Mouse (Mus musculus): ENCODE results near the gene Mvb12b.
A peak's percentile ranks its signal among the peaks of the same experiment; 100 is the strongest.

Mvb12b gene

DNA sequence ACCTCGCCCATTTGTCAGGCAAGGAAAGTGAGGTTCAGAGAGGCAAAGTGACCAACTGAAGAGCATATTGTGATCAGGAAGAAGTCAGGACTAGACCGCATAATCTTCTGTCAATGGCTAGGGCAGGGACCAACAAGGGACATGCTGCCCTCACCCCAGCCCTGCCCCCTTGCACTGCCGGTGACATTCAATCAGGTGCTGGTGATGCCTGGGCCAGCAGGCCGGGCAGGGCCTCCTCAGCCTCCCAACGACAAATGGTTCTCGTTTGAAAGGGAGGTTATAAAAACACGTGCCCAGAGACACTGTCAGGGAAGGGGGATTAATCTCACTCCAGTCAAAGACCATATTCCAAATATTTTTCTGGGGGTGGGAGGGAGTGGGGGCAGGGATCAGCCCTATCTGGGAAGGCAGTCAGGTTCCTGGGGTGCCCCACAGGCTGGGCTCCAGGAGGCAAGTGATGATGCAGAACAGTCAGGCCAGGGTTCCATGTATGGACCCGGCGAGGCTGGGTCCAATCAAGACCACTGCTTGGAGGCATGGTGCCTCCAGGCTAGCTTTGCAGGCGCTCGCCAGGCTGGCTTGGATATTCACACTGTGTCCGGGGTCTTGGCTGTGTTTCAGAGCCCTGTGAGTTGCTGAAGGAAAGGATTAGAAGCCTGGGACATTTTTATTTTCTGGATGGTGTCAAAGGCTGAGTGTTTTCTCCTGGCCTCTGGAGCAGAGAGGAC lies 168.2 kb downstream of the Mvb12b start:
- no peak for DNase-seq

DNA sequence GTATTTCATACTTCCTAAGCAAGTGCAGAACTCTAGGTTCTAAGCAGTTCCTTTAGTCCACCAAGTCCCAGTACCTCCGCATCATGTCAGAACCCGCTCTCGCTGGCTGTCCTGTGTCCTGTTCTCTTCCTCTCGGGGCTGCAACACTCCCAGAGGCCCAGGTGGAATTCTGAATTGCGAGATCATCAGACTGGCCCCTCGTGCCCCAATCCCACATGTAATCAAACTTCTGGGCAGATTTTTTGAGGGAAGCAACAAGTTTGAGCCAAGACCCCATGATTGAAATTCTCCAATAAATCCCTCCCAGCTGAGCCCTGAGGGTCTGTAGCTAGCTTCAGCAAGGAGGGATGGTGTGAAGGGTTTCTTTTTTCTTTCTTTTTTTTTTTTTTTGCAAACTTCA lies 169.2 kb downstream of the Mvb12b start:
- no peak for DNase-seq

DNA sequence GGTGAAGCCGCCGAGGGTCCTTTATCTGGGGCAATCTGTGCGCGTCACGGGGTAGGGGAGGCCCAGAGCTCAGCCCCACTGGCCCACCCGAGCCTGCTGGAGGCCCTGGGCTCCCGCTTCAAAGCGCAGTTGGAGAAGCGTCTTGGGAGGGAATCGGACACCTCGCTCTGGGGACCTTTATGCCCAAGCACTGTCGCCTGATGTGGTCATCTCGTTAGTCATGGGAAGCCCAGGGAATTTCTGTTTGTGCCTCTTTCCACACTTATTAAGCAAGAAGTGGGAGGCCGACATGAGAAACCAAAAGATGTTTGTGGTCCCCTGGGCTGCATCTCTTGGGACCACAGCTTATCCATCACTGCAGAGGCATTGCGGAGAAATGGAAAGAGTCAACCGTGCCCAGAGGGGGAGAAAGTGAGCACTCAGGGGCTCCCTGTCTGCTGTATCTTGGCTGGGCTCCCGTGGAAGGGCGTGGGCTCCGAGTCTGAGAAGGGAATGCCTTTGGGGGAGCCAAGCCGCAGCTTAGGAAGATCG lies 169.9 kb downstream of the Mvb12b start:
- no peak for DNase-seq

DNA sequence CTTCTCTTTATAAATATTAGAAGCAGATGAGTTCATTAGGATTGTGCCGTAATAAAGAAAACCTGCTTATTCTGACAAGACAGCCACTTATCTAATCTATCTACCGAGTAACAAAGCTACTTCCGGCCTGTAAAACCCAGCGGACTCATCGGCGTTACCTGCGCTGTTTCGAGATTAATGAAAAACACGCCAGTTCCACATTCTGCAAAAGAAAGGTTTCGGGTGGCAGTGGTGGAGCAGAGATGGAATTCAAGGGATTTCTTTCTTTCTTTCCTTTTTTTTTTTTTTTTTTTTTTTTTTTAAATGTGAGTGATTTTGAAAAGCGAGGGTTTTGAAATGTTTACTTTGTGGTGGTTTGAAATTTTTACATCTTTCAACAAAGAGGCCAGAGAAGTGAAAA lies 170.4 kb downstream of the Mvb12b start:
- DNase-seq: no peak

- DNase-seq: no peak
Observed at GRCm38 (mm10) chr2:33716878-33717277, 170.9 kb downstream of the Mvb12b start.

DNA sequence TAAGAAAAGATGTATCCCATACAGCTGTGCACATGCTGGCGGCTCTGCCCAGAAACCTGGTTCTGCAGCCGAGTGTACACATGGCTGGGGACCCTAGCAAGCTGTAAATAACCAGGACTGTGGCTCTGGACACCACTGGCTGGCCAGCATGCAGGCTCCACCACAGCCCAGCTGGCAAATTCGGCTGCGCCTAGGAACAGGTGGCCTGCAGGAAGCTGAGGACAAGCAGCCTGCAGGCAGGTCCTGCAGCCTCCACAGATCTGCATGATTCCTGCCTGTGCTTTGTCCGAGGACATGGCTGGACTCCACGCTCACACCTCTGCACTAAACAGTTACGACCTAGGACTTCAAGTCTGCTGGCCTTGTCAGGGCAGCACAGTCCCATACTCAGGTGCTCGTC lies 172.8 kb downstream of the Mvb12b start:
- no peak for DNase-seq

GRCm38 (mm10) chr2:33713580-33714260 lies 174.0 kb downstream of the Mvb12b start:
- DNase-seq: no peak

- no peak for DNase-seq
Observed at GRCm38 (mm10) chr2:33712811-33713210, 174.9 kb downstream of the Mvb12b start.

DNA sequence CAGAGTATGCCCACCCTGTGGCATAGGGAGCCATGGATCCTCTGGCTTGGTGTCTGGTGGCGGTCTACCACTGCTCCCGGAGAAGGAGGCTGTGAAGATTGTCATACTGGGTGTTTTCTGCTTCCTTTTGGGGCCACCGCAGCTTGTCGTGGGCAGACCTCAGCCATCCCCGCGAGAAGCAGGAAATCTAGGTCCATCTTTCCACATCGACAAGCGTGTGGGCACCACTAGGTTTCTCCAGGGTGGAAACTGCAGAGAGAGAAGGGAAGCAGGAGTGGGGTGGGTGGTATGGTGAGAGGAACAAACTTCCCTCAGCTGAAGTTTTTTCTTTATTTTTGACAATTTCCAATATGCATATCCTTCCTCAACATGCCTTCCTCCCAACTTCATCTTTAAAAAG lies 178.9 kb downstream of the Mvb12b start:
- DNase-seq: no peak

DNA sequence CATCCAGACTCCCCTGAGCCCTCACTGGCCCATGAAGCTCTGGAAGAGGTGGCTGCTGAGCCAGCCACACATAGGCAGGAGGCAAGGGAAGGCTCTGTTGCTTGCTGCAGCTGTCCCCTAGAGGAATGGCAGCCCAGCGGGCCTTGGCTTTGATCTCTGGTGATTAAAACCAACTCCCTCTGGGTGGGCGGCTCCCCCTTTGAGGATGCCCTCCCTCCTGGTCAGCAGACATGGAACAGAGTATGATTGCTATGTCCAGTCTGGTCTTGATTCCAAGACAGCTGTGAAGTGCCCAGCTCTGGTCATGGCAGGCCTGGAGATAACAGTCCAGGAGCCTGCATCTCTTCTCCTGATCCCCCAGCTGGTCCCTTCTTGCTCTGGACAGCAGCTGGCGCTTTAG lies 179.7 kb downstream of the Mvb12b start:
- DNase-seq: no peak

DNA sequence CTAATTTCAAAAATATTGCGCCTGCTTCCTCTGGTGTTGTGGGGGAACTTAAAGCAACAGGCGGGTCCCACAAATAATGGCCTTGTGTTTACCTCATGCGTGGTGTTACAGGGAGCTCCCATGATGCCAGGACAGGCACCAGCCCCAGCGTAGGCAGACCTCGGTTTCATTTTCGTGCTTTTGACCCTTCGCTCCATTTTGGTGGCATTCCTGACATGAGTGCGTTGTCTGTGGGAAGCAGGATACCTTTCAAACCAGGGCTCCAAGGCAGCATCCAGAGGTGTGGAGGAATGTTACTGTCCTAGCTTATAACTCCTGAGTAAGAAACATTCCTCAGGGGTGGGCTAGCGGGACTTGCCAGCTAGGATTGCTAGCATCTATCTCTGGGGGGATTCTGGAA lies 181.3 kb downstream of the Mvb12b start:
- no peak for DNase-seq

DNA sequence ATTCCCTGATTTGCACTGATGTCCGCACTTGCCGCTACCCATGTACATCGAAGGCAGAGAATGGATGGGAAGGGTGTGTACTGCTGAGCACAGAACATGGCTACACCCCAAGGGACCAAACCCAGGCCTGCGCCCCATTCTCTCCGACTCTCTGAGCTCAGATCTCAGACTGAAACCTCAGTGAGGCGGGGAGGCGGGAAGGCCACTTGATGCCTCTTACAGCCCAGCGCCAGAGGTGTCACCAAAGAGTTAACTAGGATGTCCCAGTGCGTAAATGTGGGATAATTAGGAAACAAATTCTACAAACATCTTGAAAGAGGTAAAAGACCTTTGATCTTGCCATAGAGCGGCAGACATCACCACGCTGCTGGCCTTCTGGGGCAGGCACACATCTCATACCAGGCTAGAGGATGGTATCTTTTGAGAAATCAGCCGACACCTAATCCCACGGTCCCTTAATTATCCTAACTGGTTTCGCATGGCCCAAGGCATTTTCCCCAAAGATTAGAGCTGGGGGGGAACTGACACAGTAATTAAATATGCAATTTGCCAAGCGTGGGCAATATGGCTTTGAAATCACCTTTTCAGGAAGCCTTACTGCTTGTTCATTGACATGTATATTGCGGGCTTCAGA lies 181.9 kb downstream of the Mvb12b start:
- no peak for DNase-seq

GRCm38 (mm10) chr2:33703286-33703685 lies 184.5 kb downstream of the Mvb12b start:
- DNase-seq: no peak

DNA sequence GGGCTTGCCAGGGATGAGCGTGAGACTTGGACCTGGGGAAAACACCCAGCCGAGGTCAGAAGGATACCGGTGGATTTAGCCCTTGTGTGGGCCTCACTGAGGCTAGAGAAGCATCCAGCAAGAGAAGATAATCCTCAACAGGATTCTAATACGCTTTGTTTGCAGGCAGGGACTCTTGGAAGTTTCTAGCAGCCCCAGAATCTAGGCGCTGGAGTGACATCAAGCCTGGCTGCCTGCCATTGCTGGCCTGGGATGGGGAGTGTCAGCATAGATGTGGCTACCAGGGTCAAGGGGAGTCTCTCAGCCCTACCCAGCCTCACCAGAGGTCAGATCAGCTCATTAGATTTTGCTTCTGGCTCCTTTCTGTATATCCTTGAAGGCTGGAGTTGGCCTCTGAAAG lies 185.0 kb downstream of the Mvb12b start:
- DNase-seq: no peak

DNA sequence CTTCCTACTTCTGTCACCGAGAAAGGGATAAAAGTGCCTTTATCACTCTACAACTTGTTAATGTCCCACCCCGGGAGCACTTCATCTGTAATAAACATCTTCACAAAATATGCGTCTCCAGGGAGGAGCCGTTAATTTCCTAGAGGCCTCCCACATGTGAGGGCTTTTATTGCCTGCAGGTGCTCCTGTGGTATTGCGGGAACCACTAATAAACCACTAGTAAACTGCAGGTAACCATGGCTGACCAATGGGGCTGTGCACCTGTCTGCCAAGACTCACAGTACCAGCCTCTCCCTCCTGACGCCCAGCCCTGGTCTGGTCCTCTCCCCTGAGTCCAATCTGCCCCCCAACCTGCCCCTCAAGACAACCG lies 186.3 kb downstream of the Mvb12b start:
- no peak for DNase-seq

DNA sequence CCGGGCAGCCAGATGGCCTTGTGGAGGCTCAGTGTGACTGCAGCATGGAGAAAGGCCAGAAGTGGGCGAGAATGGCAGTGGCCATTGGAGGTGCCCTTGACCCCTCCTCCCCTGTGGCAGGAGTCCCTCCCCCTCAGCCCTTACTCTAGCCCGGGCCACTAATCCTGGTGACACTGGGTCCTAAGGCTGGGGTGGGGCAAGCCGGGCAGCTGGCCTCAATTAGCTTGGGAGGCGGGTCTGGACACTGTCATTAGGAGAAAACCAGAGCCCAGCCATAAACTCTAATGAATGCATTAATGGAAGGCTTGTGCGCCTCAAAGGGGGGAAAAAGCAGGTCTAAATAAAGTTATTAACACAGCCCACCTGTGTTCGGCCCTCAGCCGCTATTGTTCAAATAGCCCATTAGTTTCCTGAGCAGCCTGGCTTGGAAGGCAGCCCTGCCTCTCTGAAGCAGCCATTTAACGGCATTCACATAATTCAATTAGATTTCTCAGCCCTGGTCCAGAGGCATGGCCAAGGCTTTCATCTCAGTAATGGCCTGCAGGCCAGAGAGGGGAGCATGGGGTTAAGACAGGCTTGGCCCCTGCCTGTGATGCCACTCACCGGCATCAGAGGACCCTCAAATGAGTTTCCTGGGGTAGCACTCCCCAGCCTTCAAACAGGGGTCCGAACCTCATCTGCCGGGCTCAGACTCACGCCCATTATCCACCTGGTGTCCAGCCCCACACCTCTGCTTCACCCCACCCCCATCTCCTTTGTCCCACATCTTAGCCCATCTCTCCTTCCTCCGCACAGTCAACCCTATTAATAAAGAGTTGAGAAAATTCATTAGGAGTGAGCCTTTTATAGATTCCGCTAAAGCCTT lies 186.9 kb downstream of the Mvb12b start:
- DNase-seq: no peak

DNA sequence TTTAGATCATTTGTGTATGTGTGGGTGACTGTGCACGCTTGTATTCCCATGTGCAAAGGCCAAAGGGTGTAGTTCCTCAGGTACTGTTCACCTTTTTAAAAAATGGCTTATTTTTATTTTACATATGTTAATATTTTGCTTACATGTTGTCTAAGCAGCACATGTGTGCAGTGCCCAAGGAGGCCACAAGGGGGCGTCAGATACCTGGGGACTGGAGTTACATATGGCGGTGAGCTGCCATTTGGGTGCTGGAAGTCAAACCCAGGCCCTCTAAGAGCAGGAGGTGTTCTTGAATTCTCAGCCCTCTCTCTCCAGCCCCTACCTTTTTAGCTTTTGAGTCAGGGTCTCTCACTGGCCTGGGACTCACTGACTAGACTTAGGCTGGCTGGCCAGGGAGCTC lies 188.8 kb downstream of the Mvb12b start:
- DNase-seq: no peak

DNA sequence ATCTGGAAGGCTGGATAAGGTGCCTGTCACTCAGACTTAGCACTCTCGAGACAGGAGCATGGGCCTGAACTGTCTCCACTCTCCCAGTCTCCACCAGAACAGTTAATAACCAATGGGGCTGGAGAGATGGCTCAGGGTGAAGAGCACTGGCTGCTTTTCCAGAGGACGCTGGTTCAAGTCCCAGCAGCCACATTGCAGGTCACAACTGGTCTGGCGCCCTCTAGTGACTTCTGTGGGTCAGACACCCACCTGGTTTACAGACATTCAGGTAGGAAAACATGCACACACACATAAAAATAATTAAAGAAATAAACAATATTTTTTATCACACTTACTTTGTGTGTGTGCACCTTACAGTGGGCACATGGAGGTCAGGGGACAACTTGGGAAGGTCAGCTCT lies 191.3 kb downstream of the Mvb12b start:
- DNase-seq: no peak

DNA sequence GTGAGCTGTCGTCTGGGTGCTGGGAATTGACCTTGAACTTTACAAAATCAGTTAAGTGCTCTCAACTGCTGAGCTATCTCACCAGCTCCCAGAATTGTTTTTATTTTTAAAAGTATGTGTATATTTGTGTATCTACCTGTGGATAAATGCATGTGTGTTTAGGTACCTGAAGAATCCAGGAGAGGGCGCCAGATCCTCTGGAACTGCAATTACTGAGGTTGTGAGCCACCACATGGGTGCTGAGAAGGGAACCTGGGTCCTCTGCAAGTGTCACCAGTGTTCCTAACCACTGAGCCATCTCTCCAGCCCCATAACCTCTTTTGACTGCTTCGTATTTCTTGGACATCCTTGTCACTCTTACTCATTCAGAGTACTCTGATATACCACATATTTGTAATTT lies 193.8 kb downstream of the Mvb12b start:
- no peak for DNase-seq

DNA sequence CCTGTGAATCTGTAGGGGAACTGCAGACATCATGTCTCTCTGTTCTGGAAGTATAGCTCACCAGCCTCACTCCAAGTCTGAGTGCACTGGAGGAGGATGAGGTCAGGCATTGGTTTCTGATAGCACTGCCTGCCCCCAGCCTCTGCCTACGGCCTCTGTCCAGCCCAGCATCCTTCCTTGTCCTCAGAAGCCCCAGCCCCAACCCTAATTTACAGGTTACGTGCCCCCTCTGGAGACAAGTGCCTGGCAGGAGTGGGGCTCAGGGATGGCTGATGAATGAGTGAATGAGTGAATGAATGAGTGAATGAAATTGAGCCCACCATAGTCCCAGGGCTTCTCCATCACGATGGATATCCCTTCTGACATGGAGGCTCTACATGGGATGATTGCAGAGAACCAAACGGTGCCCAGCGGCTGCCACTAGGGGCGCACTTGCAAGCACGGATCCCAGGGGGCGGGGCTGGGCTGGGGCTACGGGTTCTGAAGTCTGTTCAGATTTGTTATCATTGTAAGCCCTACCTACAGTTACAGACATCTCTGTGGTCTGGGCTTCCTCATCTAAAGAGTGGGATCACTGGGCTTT lies 197.8 kb downstream of the Mvb12b start:
- peak; percentile 41 to 53 for DNase-seq

DNA sequence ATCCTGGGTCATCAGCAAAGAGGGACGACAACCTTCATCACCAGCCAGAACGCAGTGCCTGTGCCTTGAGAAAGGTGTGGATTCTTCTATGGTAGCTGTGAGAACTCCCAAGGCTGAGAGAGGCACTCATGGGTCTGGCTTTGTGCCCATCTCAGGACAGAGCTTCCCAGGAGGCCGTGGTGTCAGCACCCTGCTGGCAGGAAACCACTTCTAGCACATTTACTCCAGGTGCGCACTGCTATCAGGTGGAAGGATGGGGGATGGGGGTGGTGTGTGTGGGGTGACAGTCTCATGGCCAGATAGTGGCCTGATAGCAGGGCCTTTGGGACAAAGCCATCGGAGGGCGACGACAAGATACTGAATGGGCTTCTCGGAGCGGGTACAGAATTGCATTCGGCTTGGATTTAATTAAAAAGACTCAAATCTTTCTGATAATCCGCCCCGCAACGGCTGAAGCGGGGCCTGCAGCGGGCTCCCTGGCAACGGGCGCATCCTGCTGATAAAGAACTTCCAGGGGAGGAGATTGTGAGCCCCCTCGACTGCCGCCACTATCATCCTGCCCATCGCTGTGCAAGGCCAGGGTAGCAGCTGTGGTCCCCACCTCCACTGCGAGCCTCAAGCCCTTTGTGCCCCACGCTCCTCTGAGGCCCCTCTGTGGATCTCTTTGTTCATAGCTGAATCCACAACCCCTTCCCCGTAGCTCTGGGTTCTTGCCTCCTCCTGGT lies 198.4 kb downstream of the Mvb12b start:
- peak in 1 of 2 experiments; percentile 22 for DNase-seq

DNA sequence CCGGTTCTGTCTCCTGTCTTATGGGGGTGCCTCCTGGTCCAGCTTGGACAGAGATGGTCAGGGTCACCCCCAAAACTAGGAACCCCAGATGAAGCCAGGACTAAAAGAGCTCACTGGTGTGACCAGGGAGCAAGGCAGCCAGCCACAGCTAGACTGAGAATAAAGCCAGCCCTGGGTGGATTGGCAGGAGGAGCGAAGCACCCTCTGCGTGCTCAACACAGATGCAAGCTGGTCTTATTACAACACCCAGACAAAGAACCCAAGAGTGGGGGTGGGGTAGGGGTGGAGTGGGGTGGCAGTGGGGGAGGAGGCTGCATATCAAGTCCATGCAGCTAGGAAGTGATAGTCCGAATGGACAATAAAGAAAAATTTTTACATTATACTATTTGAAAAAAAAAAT lies 204.2 kb downstream of the Mvb12b start:
- DNase-seq: no peak

Measured in thymus, postnatal 36 days (tissue).